Mouse (Mus musculus): Measurements from ENCODE around the gene Gm10645. TPM values are rescaled to one million over a fixed set of nuclear protein-coding genes. Genes with fewer than 3 reads are reported as not detected.

Gm10645 gene
- polyA plus RNA-seq (2012; rRNA removed) (0.09 and 0.12 TPM in 2 replicates), polyA plus RNA-seq (2014; fragmentation: Nextera tagmentation; extraction: Ambion mirVana) (0.15 TPM in 1 of 2 replicates, not detected in the other)

- H3K4me3 ChIP-seq (ENCODE audit: insufficient read depth in 1 of 2, low read depth in 2 of 2, low read length in 2 of 2), result peak within 1 kb of the TSS; percentile 43 to 60
- no peaks in the 10 kb centered on the region for H3K4me1 ChIP-seq (replicated peaks; ENCODE audit: control insufficient read depth in 2 of 2, insufficient read depth in 2 of 2, low read length in 1 of 2)
- H3K9ac ChIP-seq (replicated peaks), result peak within 1 kb of the TSS; percentile 42
- DNase-seq (ENCODE audit: low read depth in 3 of 3, low spot score in 3 of 3) (no peak), ATAC-seq (ENCODE audit: insufficient read depth) (peak; percentile 56; the same call in 1 of the 2 replicates)
- H3K36me3 ChIP-seq (replicated peaks; ENCODE audit: control insufficient read depth, insufficient read depth, low read depth), result no peaks in the 10 kb centered on the region
- 4% methylated on average over 51 of the region's 54 CpGs for WGBS (ENCODE audit: insufficient replicate concordance)
- TF ChIP-seq EP300 (IDR thresholded peaks at IDR 0.05; ENCODE audit: low read depth) (no peak), CTCF (IDR thresholded peaks at IDR 0.05; ENCODE audit: low read depth) (no peak)
- H3K4me2 ChIP-seq (ENCODE audit: low read depth), result peak within 1 kb of the TSS; percentile 68
- H3K9me3 ChIP-seq (ENCODE audit: control insufficient read depth, low read length), result no peaks in the 10 kb centered on the region
- H3K27me3 ChIP-seq (ENCODE audit: control insufficient read depth, insufficient read depth, low read length), result peaks cover 30% of the 10 kb centered on the region
- H3K27ac ChIP-seq, result no peak within 1 kb of the TSS
Measured at GRCm38 (mm10) chr8:83165931-83166867, at the start of gene Gm10645. TSS of gene Gm10645 (minus strand) at chr8:83166170.

GRCm38 (mm10) chr8:83215065-83215464 lies 49.1 kb upstream of the Gm10645 start:
- ATAC-seq (ENCODE audit: insufficient read depth) (peak; percentile 98), DNase-seq (ENCODE audit: low read depth in 3 of 3, low spot score in 3 of 3) (peak; percentile 64 to 81 (median 70))
- H3K27me3 ChIP-seq (ENCODE audit: control insufficient read depth, insufficient read depth, low read length), result no peaks in the 10 kb centered on the region
- no peaks in the 10 kb centered on the region for H3K36me3 ChIP-seq (replicated peaks; ENCODE audit: control insufficient read depth, insufficient read depth, low read depth)
- peak overlapping the region; percentile 91 for H3K27ac ChIP-seq
- peak overlapping the region; percentile 53 for H3K4me2 ChIP-seq (ENCODE audit: low read depth)
- H3K9ac ChIP-seq (replicated peaks), result peak overlapping the region; percentile 52
- H3K4me1 ChIP-seq (replicated peaks; ENCODE audit: control insufficient read depth in 2 of 2, insufficient read depth in 2 of 2, low read length in 1 of 2), result peaks cover 35 to 44% of the 10 kb centered on the region in 2 experiments
- WGBS (ENCODE audit: insufficient replicate concordance), result 7% methylated on average over 5 of the region's 5 CpGs
- peak; percentile 98 for TF ChIP-seq EP300 (IDR thresholded peaks at IDR 0.05; ENCODE audit: low read depth)
- TF ChIP-seq CTCF (IDR thresholded peaks at IDR 0.05; ENCODE audit: low read depth), result no peak
- no peaks in the 10 kb centered on the region for H3K9me3 ChIP-seq (ENCODE audit: control insufficient read depth, low read length)
- H3K4me3 ChIP-seq (ENCODE audit: insufficient read depth in 1 of 2, low read depth in 2 of 2, low read length in 2 of 2), result peak overlapping the region; percentile 15 to 27; a peak in 3 of 4 replicates

- Histone ChIP-seq H3K4me3 (ENCODE audit: insufficient read depth in 1 of 2, low read depth in 2 of 2, low read length in 2 of 2) (no peak overlapping the region), H3K9ac (replicated peaks) (no peak overlapping the region), H3K9me3 (ENCODE audit: control insufficient read depth, low read length) (no peaks in the 10 kb centered on the region), H3K36me3 (replicated peaks; ENCODE audit: control insufficient read depth, insufficient read depth, low read depth) (no peaks in the 10 kb centered on the region), H3K4me2 (ENCODE audit: low read depth) (no peak overlapping the region), H3K27me3 (ENCODE audit: control insufficient read depth, insufficient read depth, low read length) (no peaks in the 10 kb centered on the region), H3K4me1 (replicated peaks; ENCODE audit: control insufficient read depth in 2 of 2, insufficient read depth in 2 of 2, low read length in 1 of 2) (peaks cover 10 to 17% of the 10 kb centered on the region in 2 experiments), H3K27ac (no peak overlapping the region)
- no peak for TF ChIP-seq CTCF (IDR thresholded peaks at IDR 0.05; ENCODE audit: low read depth)
- TF ChIP-seq EP300 (IDR thresholded peaks at IDR 0.05; ENCODE audit: low read depth), result no peak
- no peak for DNase-seq (ENCODE audit: low read depth in 3 of 3, low spot score in 3 of 3)
- ATAC-seq (ENCODE audit: insufficient read depth), result no peak
- WGBS (ENCODE audit: insufficient replicate concordance), result 78% methylated on average over 7 of the region's 7 CpGs
Measured at GRCm38 (mm10) chr8:83210676-83211075, 44.7 kb upstream of the Gm10645 start.

GRCm38 (mm10) chr8:83209581-83209980 lies 43.6 kb upstream of the Gm10645 start:
- H3K9me3 ChIP-seq (ENCODE audit: control insufficient read depth, low read length), result no peaks in the 10 kb centered on the region
- ATAC-seq (ENCODE audit: insufficient read depth) (no peak), DNase-seq (ENCODE audit: low read depth in 3 of 3, low spot score in 3 of 3) (no peak)
- H3K4me1 ChIP-seq (replicated peaks; ENCODE audit: control insufficient read depth in 2 of 2, insufficient read depth in 2 of 2, low read length in 1 of 2), result peaks cover under 1 to 7% of the 10 kb centered on the region in 2 experiments; a peak in 3 of 4 replicates
- no peak overlapping the region for H3K27ac ChIP-seq
- no peak overlapping the region for H3K4me3 ChIP-seq (ENCODE audit: insufficient read depth in 1 of 2, low read depth in 2 of 2, low read length in 2 of 2)
- H3K27me3 ChIP-seq (ENCODE audit: control insufficient read depth, insufficient read depth, low read length), result no peaks in the 10 kb centered on the region
- no peak for TF ChIP-seq CTCF (IDR thresholded peaks at IDR 0.05; ENCODE audit: low read depth)
- TF ChIP-seq EP300 (IDR thresholded peaks at IDR 0.05; ENCODE audit: low read depth), result no peak
- H3K9ac ChIP-seq (replicated peaks), result no peak overlapping the region
- 66% methylated on average over 4 of the region's 4 CpGs for WGBS (ENCODE audit: insufficient replicate concordance)
- H3K4me2 ChIP-seq (ENCODE audit: low read depth), result no peak overlapping the region
- no peaks in the 10 kb centered on the region for H3K36me3 ChIP-seq (replicated peaks; ENCODE audit: control insufficient read depth, insufficient read depth, low read depth)

GRCm38 (mm10) chr8:83205907-83206306 lies 39.9 kb upstream of the Gm10645 start:
- WGBS (ENCODE audit: insufficient replicate concordance), result 40% methylated on average over 7 of the region's 7 CpGs
- no peak overlapping the region for H3K4me2 ChIP-seq (ENCODE audit: low read depth)
- DNase-seq (ENCODE audit: low read depth in 3 of 3, low spot score in 3 of 3) (no peak), ATAC-seq (ENCODE audit: insufficient read depth) (no peak)
- H3K27ac ChIP-seq, result no peak overlapping the region
- no peaks in the 10 kb centered on the region for H3K9me3 ChIP-seq (ENCODE audit: control insufficient read depth, low read length)
- H3K27me3 ChIP-seq (ENCODE audit: control insufficient read depth, insufficient read depth, low read length), result no peaks in the 10 kb centered on the region
- H3K4me1 ChIP-seq (replicated peaks; ENCODE audit: control insufficient read depth in 2 of 2, insufficient read depth in 2 of 2, low read length in 1 of 2), result 0 out of 4 replicates have a peak, but pooled peaks cover 0 to 3% of the 10 kb centered on the region in 2 experiments
- H3K4me3 ChIP-seq (ENCODE audit: insufficient read depth in 1 of 2, low read depth in 2 of 2, low read length in 2 of 2), result no peak overlapping the region
- H3K9ac ChIP-seq (replicated peaks), result no peak overlapping the region
- TF ChIP-seq CTCF (IDR thresholded peaks at IDR 0.05; ENCODE audit: low read depth), result no peak
- no peak for TF ChIP-seq EP300 (IDR thresholded peaks at IDR 0.05; ENCODE audit: low read depth)
- H3K36me3 ChIP-seq (replicated peaks; ENCODE audit: control insufficient read depth, insufficient read depth, low read depth), result no peaks in the 10 kb centered on the region

All from liver, embryonic 14.5 days (tissue).